Mouse (Mus musculus) cerebellum, adult 2 months (tissue): ENCODE data around the gene Pde2a.
"Not testable (repeated sequence)": the region's sequence is repeated elsewhere in the genome, so short reads cannot be mapped to it uniquely, and the experiment has no call there.

Source experiments
- CTCF ChIP-seq: fragments of 200-500 bp; IDR thresholded peaks from 2 replicates; pipeline ENCODE4 v1.5.1; 2011; ENCODE audit warnings: low read depth, mild to moderate bottlenecking, control low read depth, low read length, moderate library complexity, borderline replicate concordance; ENCODE audit not compliant: insufficient read depth
- POLR2A ChIP-seq: fragments of 200-500 bp; IDR thresholded peaks from 2 replicates; pipeline ENCODE4 v1.6.1; 2011; ENCODE audit warnings: low read length, control low read depth, borderline replicate concordance; ENCODE audit not compliant: insufficient read depth

DNA sequence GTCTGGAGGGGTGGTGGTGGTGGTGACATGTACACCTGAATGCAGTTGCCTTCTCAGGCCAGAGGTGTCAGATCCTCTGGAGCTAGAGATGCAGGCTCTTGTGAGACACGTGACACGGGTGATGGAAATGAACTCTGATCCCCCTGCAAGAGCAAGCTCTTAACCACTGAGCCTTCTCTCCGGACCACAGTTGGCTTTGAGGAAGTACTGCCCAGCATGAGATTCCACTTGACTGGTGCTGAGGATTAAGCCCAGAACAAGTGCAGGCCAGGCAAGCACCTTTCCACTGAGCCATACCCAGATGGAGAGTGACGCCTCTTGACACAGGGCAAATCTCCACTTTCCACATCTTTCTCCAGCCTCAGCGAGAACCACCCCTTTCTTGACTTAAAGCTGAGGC lies 137.9 kb downstream of the Pde2a start:
- TF ChIP-seq CTCF, POLR2A: not testable (repeated sequence)
